Mouse (Mus musculus) small intestine, adult 2 months (tissue): ENCODE measurements around the gene Nfya.

ENCODE experiments used
- CTCF ChIP-seq: fragments of 200-500 bp; IDR thresholded peaks from 2 replicates; pipeline ENCODE4 v1.5.1; 2012; ENCODE audit warnings: low read depth, mild to moderate bottlenecking, control low read depth, inconsistent platforms, low read length, moderate library complexity, mixed read lengths; ENCODE audit not compliant: insufficient replicate concordance, insufficient read length; ENCODE audit errors: extremely low read depth
- POLR2A ChIP-seq: fragments of 200-500 bp; IDR thresholded peaks from 2 replicates; pipeline ENCODE4 v1.6.1; 2012; ENCODE audit warnings: low read depth, mild to moderate bottlenecking, control low read depth, inconsistent platforms, low read length, moderate library complexity

DNA sequence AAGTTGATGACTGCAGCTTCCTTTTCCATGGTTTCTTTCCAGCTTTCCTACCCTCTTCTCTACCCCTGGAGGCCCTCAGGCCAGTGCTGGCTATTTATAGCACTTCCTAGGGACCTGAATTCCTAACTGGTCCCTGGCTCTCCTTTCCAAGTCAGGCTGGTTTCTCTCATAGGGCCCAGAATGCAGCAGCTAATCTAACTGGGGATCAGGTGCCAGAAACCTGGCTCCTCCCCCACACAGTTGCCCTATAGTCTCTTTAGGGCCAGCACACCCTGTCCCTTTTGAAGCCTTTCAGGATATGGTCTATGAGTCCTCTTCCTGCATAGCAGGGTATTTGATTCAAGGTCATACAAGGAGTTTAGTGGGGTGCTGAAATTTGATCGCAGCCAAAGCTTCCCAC lies 26.8 kb upstream of the Nfya start:
- TF ChIP-seq POLR2A, result no peak
- no peak for TF ChIP-seq CTCF
